Mouse (Mus musculus) CH12.LX (cell line): ENCODE measurements around the gene Abcb1b.
"Not testable (repeated sequence)": the region's sequence is repeated elsewhere in the genome, so short reads cannot be mapped to it uniquely, and the experiment has no call there.

Experiments used
- CHD1 ChIP-seq: IDR thresholded peaks from 2 replicates; pipeline ENCODE4 v1.6.1; 2012; ENCODE audit warnings: low read depth, low read length, improper control_type of control experiment, inconsistent platforms
- CTCF ChIP-seq, 2 experiments: IDR thresholded peaks in 1 of 2; conservative IDR thresholded peaks in 1 of 2; 2 replicates each; pipeline ENCODE4 v1.5.1; 2011 to 2012; ENCODE audit warnings: low read depth in 2 of 2, low read length in 2 of 2, improper control_type of control experiment in 1 of 2, inconsistent platforms in 1 of 2, mild to moderate bottlenecking in 1 of 2, moderate library complexity in 1 of 2
- EP300 ChIP-seq: IDR thresholded peaks from 2 replicates; pipeline ENCODE4 v1.6.1; 2011; ENCODE audit warnings: low read length, improper control_type of control experiment
- MAFK ChIP-seq: IDR thresholded peaks from 2 replicates; pipeline ENCODE4 v1.6.1; 2011; ENCODE audit warnings: low read length, improper control_type of control experiment; ENCODE audit not compliant: insufficient replicate concordance
- MAX ChIP-seq: IDR thresholded peaks from 2 replicates; pipeline ENCODE4 v1.6.1; 2011; ENCODE audit warnings: low read length, improper control_type of control experiment
- POLR2A ChIP-seq: IDR thresholded peaks from 2 replicates; pipeline ENCODE4 v1.6.1; 2011; ENCODE audit warnings: low read depth, mild to moderate bottlenecking, improper control_type of control experiment, low read length
- ZKSCAN1 ChIP-seq: IDR thresholded peaks from 2 replicates; pipeline ENCODE4 v1.6.1; 2012; ENCODE audit warnings: low read depth, inconsistent platforms, low read length, improper control_type of control experiment, borderline replicate concordance

DNA sequence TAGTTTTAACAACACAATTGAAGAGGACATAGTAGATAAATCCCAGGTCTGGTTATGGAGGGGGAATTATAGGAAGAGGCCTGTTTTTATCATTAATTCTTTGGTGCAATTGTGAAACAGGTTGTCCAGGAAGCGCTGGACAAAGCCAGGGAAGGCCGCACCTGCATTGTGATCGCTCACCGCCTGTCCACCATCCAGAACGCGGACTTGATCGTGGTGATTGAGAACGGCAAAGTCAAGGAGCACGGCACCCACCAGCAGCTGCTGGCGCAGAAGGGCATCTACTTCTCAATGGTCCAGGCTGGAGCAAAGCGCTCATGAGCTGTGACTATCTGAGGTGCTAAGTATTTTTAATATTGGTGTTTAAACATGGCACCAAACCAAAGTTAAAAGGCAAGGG, 67.7 kb downstream of the Abcb1b start:
- not testable (repeated sequence) for TF ChIP-seq MAX; POLR2A; CHD1; ZKSCAN1; CTCF (conservative IDR thresholded peaks at IDR 0.05 in 1 of 2, IDR thresholded peaks at IDR 0.05 in 1 of 2; ENCODE audit: low read depth in 2 of 2, low read length in 2 of 2); EP300; MAFK
